Mouse (Mus musculus) cortical plate, adult 2 months (tissue): ENCODE results near the gene Vdr.

ENCODE experiments used
- CTCF ChIP-seq: fragments of 200-500 bp; IDR thresholded peaks from 2 replicates; pipeline ENCODE4 v1.5.1; 2011; ENCODE audit warnings: mild to moderate bottlenecking, control low read depth, low read length; ENCODE audit not compliant: insufficient read depth; ENCODE audit errors: extremely low read depth
- POLR2A ChIP-seq: fragments of 200-500 bp; IDR thresholded peaks from 2 replicates; pipeline ENCODE4 v1.6.1; 2011; ENCODE audit warnings: mild to moderate bottlenecking, low read length, control low read depth; ENCODE audit not compliant: insufficient read depth; ENCODE audit errors: extremely low read depth

- TF ChIP-seq CTCF (no peak), POLR2A (no peak)
These were observed 71.0 kb downstream of the Vdr start for GRCm38 (mm10) chr15:97839473-97839872.
